Mouse (Mus musculus) megakaryocyte, embryonic 14.5 days (primary cell): ENCODE measurements around the gene Tac4.

Source experiments
- FLI1 ChIP-seq: IDR thresholded peaks from 2 replicates; pipeline ENCODE4 v1.6.1; 2012; ENCODE audit warnings: low read length, inconsistent platforms, mixed read lengths
- GATA1 ChIP-seq: IDR thresholded peaks from 3 replicates; pipeline ENCODE4 v1.6.1; 2012; ENCODE audit warnings: mixed read lengths, low read length, inconsistent platforms, borderline replicate concordance

- TF ChIP-seq GATA1 = no peak
- no peak for TF ChIP-seq FLI1
Measured at GRCm38 (mm10) chr11:95263816-95264454, 2.6 kb downstream of the Tac4 start.
